Mouse (Mus musculus) ES-E14 (cell line): ENCODE data around the gene H2-M10.3. TPM values are rescaled to one million over a fixed set of nuclear protein-coding genes. Genes with fewer than 3 reads are reported as not detected.
"Not testable (repeated sequence)": the region's sequence is repeated elsewhere in the genome, so short reads cannot be mapped to it uniquely, and the experiment has no call there.

Experiments
- DNase-seq: peaks from one replicate; pipeline ENCODE4 v3.0.0-alpha.2; 2013; ENCODE audit warnings: low read depth, low spot score
- H3K27ac ChIP-seq: 2 replicates; pipeline ENCODE4 v1.5.1; 2012; ENCODE audit warnings: low read depth, mild to moderate bottlenecking, low read length, moderate library complexity, mixed read lengths; ENCODE audit not compliant: poor library complexity, insufficient read depth, severe bottlenecking
- H3K36me3 ChIP-seq: 2 replicates; pipeline ENCODE4 v1.6.1; 2012; ENCODE audit warnings: mild to moderate bottlenecking, low read length, moderate library complexity, mixed read lengths; ENCODE audit not compliant: control insufficient read depth, poor library complexity, insufficient read depth, severe bottlenecking
- H3K4me1 ChIP-seq, 2 experiments: fragments of 150-350 bp in 1 of 2; sonication (generic) in 1 of 2; 2 replicates each; pipeline ENCODE4 v1.6.1; 2012; ENCODE audit warnings: low read length in 2 of 2, mild to moderate bottlenecking in 1 of 2, mixed read lengths in 1 of 2; ENCODE audit not compliant: control insufficient read depth in 2 of 2, insufficient read depth in 2 of 2, poor library complexity in 1 of 2
- H3K4me3 ChIP-seq, 2 experiments: fragments of 150-350 bp in 1 of 2; sonication (generic) in 1 of 2; 2 replicates each; pipeline ENCODE4 v1.5.1; 2012; ENCODE audit warnings: low read length in 2 of 2, low read depth in 1 of 2, mild to moderate bottlenecking in 1 of 2, mixed read lengths in 1 of 2; ENCODE audit not compliant: insufficient read depth in 1 of 2, poor library complexity in 1 of 2, severe bottlenecking in 1 of 2
- H3K9ac ChIP-seq: 2 replicates; pipeline ENCODE4 v1.6.1; 2012; ENCODE audit warnings: low read depth, mild to moderate bottlenecking, low read length, mixed read lengths; ENCODE audit not compliant: poor library complexity, insufficient read depth, severe bottlenecking
- H3K9me3 ChIP-seq: fragments of 150-350 bp; sonication (generic); 2 replicates; pipeline ENCODE4 v1.6.1; 2012; ENCODE audit warnings: low read depth, mild to moderate bottlenecking, low read length; ENCODE audit not compliant: control insufficient read depth, insufficient read depth
- CHD2 ChIP-seq: IDR thresholded peaks from 2 replicates; pipeline ENCODE4 v1.6.1; 2014; ENCODE audit warnings: mild to moderate bottlenecking, low read depth, low read length, inconsistent platforms
- HCFC1 ChIP-seq: IDR thresholded peaks from 2 replicates; pipeline ENCODE4 v1.6.1; 2012; ENCODE audit warnings: low read length, inconsistent platforms, borderline replicate concordance; ENCODE audit not compliant: insufficient read depth
- MAFK ChIP-seq: IDR thresholded peaks from 2 replicates; pipeline ENCODE4 v1.6.1; 2014; ENCODE audit warnings: mild to moderate bottlenecking, low read depth, low read length, inconsistent platforms; ENCODE audit not compliant: insufficient read depth
- ZC3H11A ChIP-seq: IDR thresholded peaks from 2 replicates; pipeline ENCODE4 v1.6.1; 2012; ENCODE audit warnings: low read depth, mild to moderate bottlenecking, inconsistent platforms, low read length, borderline replicate concordance
- ZNF384 ChIP-seq: IDR thresholded peaks from 2 replicates; pipeline ENCODE4 v1.6.1; 2012; ENCODE audit warnings: low read depth, low read length, inconsistent platforms
- in situ Hi-C, 2 experiments: fragments of 600-800 bp; cut with MboI; formaldehyde crosslinking; loops; one replicate each; pipeline ENCODE4 v1.15.1; 2025; ENCODE audit warnings: low sequenced_read_pairs in 2 of 2, inconsistent platforms in 1 of 2; ENCODE audit not compliant: unreplicated experiment in 2 of 2
- total RNA-seq: library from RNA; depleted of rRNA; stranded (reverse); fragments of 300-350 nt; gene quantifications from 2 replicates; pipeline ENCODE4 v1.2.3, GENCODE M21; 2012; rRNA removed

H2-M10.3 gene
- total RNA-seq, 1 experiment = not detected

- Histone ChIP-seq H3K4me3 (no peak overlapping the region), H3K9me3 (no peaks in the 10 kb centered on the region), H3K27ac (no peak overlapping the region), H3K9ac (no peak overlapping the region), H3K36me3 (no peaks in the 10 kb centered on the region), H3K4me1 (no peaks in the 10 kb centered on the region)
- no peak for DNase-seq
- TF ChIP-seq ZC3H11A (no peak), HCFC1 (no peak), ZNF384 (no peak), CHD2 (no peak), MAFK (no peak)
- in situ Hi-C loops = no loop called here
Observed at GRCm38 (mm10) chr17:36355763-36356162, 12.5 kb downstream of the H2-M10.3 start.

- H3K27ac ChIP-seq, H3K4me3 ChIP-seq, H3K9me3 ChIP-seq, H3K4me1 ChIP-seq, H3K9ac ChIP-seq, H3K36me3 ChIP-seq, in situ Hi-C loops: not testable (repeated sequence)
- DNase-seq = peak; percentile 11
Observed at GRCm38 (mm10) chr17:36355343-36355742, 12.9 kb downstream of the H2-M10.3 start.

- no peak for DNase-seq
- Histone ChIP-seq H3K4me3 (no peak within 1 kb of the TSS), H3K36me3 (no peaks in the 10 kb centered on the region), H3K27ac (no peak within 1 kb of the TSS), H3K9me3 (no peaks in the 10 kb centered on the region), H3K9ac (no peak within 1 kb of the TSS), H3K4me1 (no peaks in the 10 kb centered on the region)
- TF ChIP-seq HCFC1 (no peak), ZNF384 (no peak), CHD2 (no peak), MAFK (no peak), ZC3H11A (no peak)
- in situ Hi-C loops = no loop called here
Observed at GRCm38 (mm10) chr17:36326055-36326454, 42.2 kb downstream of the H2-M10.3 start, which contains the start of gene H2-M10.1. TSS of gene H2-M10.1 (minus strand) at chr17:36326155.

GRCm38 (mm10) chr17:36315689-36316253, 52.4 kb downstream of the H2-M10.3 start:
- Histone ChIP-seq H3K27ac (no peak overlapping the region), H3K9me3 (no peaks in the 10 kb centered on the region), H3K4me3 (peak overlapping the region in 1 of 2 experiments; percentile 61; a peak in 1 of 4 replicates), H3K36me3 (no peaks in the 10 kb centered on the region), H3K4me1 (no peaks in the 10 kb centered on the region), H3K9ac (no peak overlapping the region)
- in situ Hi-C loops = no loop called here
- no peak for TF ChIP-seq HCFC1
- no peak for TF ChIP-seq ZC3H11A
- no peak for TF ChIP-seq MAFK
- TF ChIP-seq ZNF384 = no peak
- TF ChIP-seq CHD2 = no peak
- no peak for DNase-seq

- Histone ChIP-seq H3K9ac (peak overlapping the region; percentile 45; the same call in 1 of the 2 replicates), H3K4me1 (no peaks in the 10 kb centered on the region), H3K27ac (no peak overlapping the region), H3K4me3 (peak overlapping the region; percentile 53 to 61), H3K36me3 (no peaks in the 10 kb centered on the region), H3K9me3 (no peaks in the 10 kb centered on the region)
- TF ChIP-seq CHD2 = no peak
- peak; percentile 99 for TF ChIP-seq MAFK
- TF ChIP-seq ZNF384 = no peak
- peak; percentile 16 for DNase-seq
- in situ Hi-C loops = no loop called here
Observed at GRCm38 (mm10) chr17:36315041-36315688, 53.1 kb downstream of the H2-M10.3 start.

Other genes with a start within 250 kb of the H2-M10.3 start
- not detected in 2 replicates for gene Gm19684, start 246.7 kb downstream of the H2-M10.3 start, total RNA-seq
- gene Gm7030, start 239.0 kb downstream of the H2-M10.3 start, total RNA-seq = 0.63 TPM in 1 of 2 replicates, not detected in the other
- gene Gm8909, start 199.9 kb downstream of the H2-M10.3 start, total RNA-seq = not detected in 2 replicates
- gene H2-T3, start 178.1 kb downstream of the H2-M10.3 start, total RNA-seq = 0.22 TPM in 1 of 2 replicates, not detected in the other
- 45.2 and 47.7 TPM in 2 replicates for gene Rpp21, start 110.3 kb downstream of the H2-M10.3 start, total RNA-seq
- gene Trim39, start 96.2 kb downstream of the H2-M10.3 start, total RNA-seq = 20.3 and 22.4 TPM in 2 replicates
- not detected in 2 replicates for gene H2-M10.2, start 81.9 kb downstream of the H2-M10.3 start, total RNA-seq
- gene H2-M10.1, start 42.3 kb downstream of the H2-M10.3 start, total RNA-seq = not detected in 2 replicates
- not detected in 2 replicates for gene H2-M10.4, start 93.9 kb upstream of the H2-M10.3 start, total RNA-seq
- gene H2-M11, start 178.7 kb upstream of the H2-M10.3 start, total RNA-seq = not detected in 2 replicates